Mouse (Mus musculus): ENCODE results near the gene Zbtb8a.

- no peak for TF ChIP-seq POLR2A (IDR thresholded peaks at IDR 0.05; ENCODE audit: borderline replicate concordance, extremely low read depth, insufficient read depth, insufficient read length, poor library complexity, severe bottlenecking)
- TF ChIP-seq CTCF (IDR thresholded peaks at IDR 0.05; ENCODE audit: borderline replicate concordance, extremely low read depth, insufficient read depth, insufficient read length): no peak
These were observed 73.6 kb downstream of the Zbtb8a start for GRCm38 (mm10) chr4:129304306-129304705.
